Mouse (Mus musculus) intestine, postnatal 0 days (tissue): ENCODE measurements around the gene Teddm2. TPM values are rescaled to one million over a fixed set of nuclear protein-coding genes. Genes with fewer than 3 reads are reported as not detected.

Source experiments
- ATAC-seq: fragments of 200-750 bp; cut with Nextera tagmentation; 2 replicates; pipeline ENCODE4 v1.8.0; 2017; ENCODE audit warnings: mild to moderate bottlenecking, moderate TSS enrichment, moderate library complexity
- H3K27ac ChIP-seq: fragments of 300-500 bp; sonication (generic); 2 replicates; pipeline ENCODE4 v1.5.1; 2014; ENCODE audit warnings: mild to moderate bottlenecking, low read depth, low read length, moderate library complexity
- H3K27me3 ChIP-seq: fragments of 300-500 bp; sonication (generic); replicated peaks from 2 replicates; pipeline ENCODE4 v1.6.1; 2014; ENCODE audit warnings: low read length, mixed read lengths; ENCODE audit not compliant: control insufficient read depth, insufficient read depth
- H3K36me3 ChIP-seq: fragments of 300-500 bp; sonication (generic); 2 replicates; pipeline ENCODE4 v1.6.1; 2014; ENCODE audit warnings: mild to moderate bottlenecking, moderate library complexity; ENCODE audit not compliant: control insufficient read depth, insufficient read depth
- H3K4me1 ChIP-seq: fragments of 300-500 bp; sonication (generic); replicated peaks from 2 replicates; pipeline ENCODE4 v1.6.1; 2014; ENCODE audit warnings: antibody characterized with exemption, low read length, mixed read lengths; ENCODE audit not compliant: control insufficient read depth, insufficient read depth
- H3K4me2 ChIP-seq: fragments of 300-500 bp; sonication (generic); replicated peaks from 2 replicates; pipeline ENCODE4 v1.6.1; 2014; ENCODE audit warnings: low read depth, mild to moderate bottlenecking, moderate library complexity
- H3K4me3 ChIP-seq: fragments of 300-500 bp; sonication (generic); 2 replicates; pipeline ENCODE4 v1.5.1; 2014; ENCODE audit warnings: low read depth, low read length
- H3K9ac ChIP-seq: fragments of 300-500 bp; sonication (generic); 2 replicates; pipeline ENCODE4 v1.6.1; 2014; ENCODE audit warnings: mild to moderate bottlenecking, low read depth, low read length
- H3K9me3 ChIP-seq: fragments of 300-500 bp; sonication (generic); 2 replicates; pipeline ENCODE4 v1.6.1; 2016; ENCODE audit warnings: mixed run types; ENCODE audit not compliant: control insufficient read depth
- CTCF ChIP-seq: sonication (generic); IDR thresholded peaks from 2 replicates; pipeline ENCODE4 v1.5.1; 2016; ENCODE audit warnings: low read depth, mild to moderate bottlenecking, control low read depth, antibody characterized with exemption, moderate library complexity
- WGBS: fragments of 180-500 bp; shearing (Covaris S2); extraction: QIAGEN DNeasy Blood & Tissue Kit; methylation state at CpG from one replicate; pipeline ENCODE4 v1.1.7; 2014; 5-methylcytosine and 5-hydroxymethylcytosine counted together
- microRNA-seq: library from miRNA; unstranded; fragments of <30 nt; microRNA quantifications from one replicate; pipeline ENCODE4, GENCODE M21; 2016
- polyA plus RNA-seq: library from polyadenylated mRNA; unstranded; fragments of >200 nt; fragmentation: Nextera tagmentation; extraction: Ambion mirVana; gene quantifications from 2 replicates; pipeline ENCODE4 v1.2.1, GENCODE M21; 2015

The Teddm2 gene
- polyA plus RNA-seq, 1 experiment from 2014 or later = 0.27 TPM

- Histone ChIP-seq H3K4me2 (no peak overlapping the region), H3K9me3 (no peaks in the 10 kb centered on the region), H3K36me3 (no peaks in the 10 kb centered on the region), H3K27ac (no peak overlapping the region), H3K9ac (no peak overlapping the region), H3K27me3 (no peaks in the 10 kb centered on the region), H3K4me1 (no peaks in the 10 kb centered on the region), H3K4me3 (no peak overlapping the region)
- 21% methylated on average over 2 of the region's 2 CpGs for WGBS
- no peak for ATAC-seq
- no peak for TF ChIP-seq CTCF
These were observed 85.8 kb downstream of the Teddm2 start for GRCm38 (mm10) chr1:153814278-153814677.

GRCm38 (mm10) chr1:153807390-153807993 is 92.5 kb downstream of the Teddm2 start:
- Histone ChIP-seq H3K27ac (no peak overlapping the region), H3K4me1 (no peaks in the 10 kb centered on the region), H3K9ac (no peak overlapping the region), H3K36me3 (no peaks in the 10 kb centered on the region), H3K4me3 (no peak overlapping the region), H3K4me2 (no peak overlapping the region), H3K9me3 (no peaks in the 10 kb centered on the region), H3K27me3 (no peaks in the 10 kb centered on the region)
- 49% methylated on average over 13 of the region's 13 CpGs for WGBS
- 0 out of 2 replicates have a peak, but pooled peaks have one; percentile 33 for ATAC-seq
- TF ChIP-seq CTCF = peak; percentile 93

- Histone ChIP-seq H3K9ac (no peak overlapping the region), H3K4me1 (no peaks in the 10 kb centered on the region), H3K36me3 (no peaks in the 10 kb centered on the region), H3K4me2 (no peak overlapping the region), H3K27me3 (no peaks in the 10 kb centered on the region), H3K4me3 (no peak overlapping the region), H3K9me3 (no peaks in the 10 kb centered on the region), H3K27ac (no peak overlapping the region)
- ATAC-seq = no peak
- TF ChIP-seq CTCF = no peak
- WGBS = 81% methylated on average over 8 of the region's 8 CpGs
These were observed 96.5 kb downstream of the Teddm2 start for GRCm38 (mm10) chr1:153803530-153803929.

GRCm38 (mm10) chr1:153802691-153803090 is 97.3 kb downstream of the Teddm2 start:
- no peak overlapping the region for H3K4me2 ChIP-seq
- H3K27ac ChIP-seq = no peak overlapping the region
- no peak overlapping the region for H3K9ac ChIP-seq
- no peaks in the 10 kb centered on the region for H3K9me3 ChIP-seq
- no peaks in the 10 kb centered on the region for H3K36me3 ChIP-seq
- H3K4me1 ChIP-seq = no peaks in the 10 kb centered on the region
- WGBS = 75% methylated on average over 7 of the region's 7 CpGs
- no peak for ATAC-seq
- TF ChIP-seq CTCF = no peak
- no peaks in the 10 kb centered on the region for H3K27me3 ChIP-seq
- no peak overlapping the region for H3K4me3 ChIP-seq

Small RNA genes lying within 50 kb of the gene (microRNA-seq; reads per million reads assigned to microRNA genes)
- gene Mir8114 = 5.4 reads per million, percentile 14 among the genes with 10 or more reads in this experiment

Other genes starting within 250 kb of the Teddm2 start
- gene Rgs8, start 247.2 kb downstream of the Teddm2 start, polyA plus RNA-seq = 0.07 and 0.17 TPM in 2 replicates
- 2.1 and 2.4 TPM in 2 replicates for gene Rgs16, start 159.9 kb downstream of the Teddm2 start, polyA plus RNA-seq
- gene Rnasel, start 150.8 kb downstream of the Teddm2 start, polyA plus RNA-seq = 49.9 and 57.7 TPM in 2 replicates
- 0.04 TPM in 1 of 2 replicates, not detected in the other for gene Rgsl1, start 56.1 kb downstream of the Teddm2 start, polyA plus RNA-seq
- gene Teddm1b, start 25.9 kb downstream of the Teddm2 start, polyA plus RNA-seq = not detected in 2 replicates
- not detected in 2 replicates for gene Teddm1a, start 8.5 kb downstream of the Teddm2 start, polyA plus RNA-seq
- gene Glul, start 284 bp downstream of the Teddm2 start, polyA plus RNA-seq = 80.8 and 92.9 TPM in 2 replicates